Mouse (Mus musculus): Measurements from ENCODE around the gene Doc2a. TPM values are rescaled to one million over a fixed set of nuclear protein-coding genes. Genes with fewer than 3 reads are reported as not detected.
A peak's percentile ranks its signal among the peaks of the same experiment; 100 is the strongest.
"Not testable (repeated sequence)": the region's sequence is repeated elsewhere in the genome, so short reads cannot be mapped to it uniquely, and the experiment has no call there.

The Doc2a gene
- polyA plus RNA-seq, 1 experiment from 2014 or later: 31.1 TPM

GRCm38 (mm10) chr7:126897390-126898101 lies 50.3 kb downstream of the Doc2a start:
- Histone ChIP-seq H3K9me3 (ENCODE audit: control insufficient read depth, low read length) (no peaks in the 10 kb centered on the region), H3K4me1 (ENCODE audit: control insufficient read depth, insufficient read depth, low read depth, low read length) (peaks cover 12% of the 10 kb centered on the region), H3K9ac (ENCODE audit: low read depth, low read length) (peak overlapping the region; percentile 81), H3K27ac (ENCODE audit: low read depth, low read length) (peak overlapping the region; percentile 87), H3K4me2 (ENCODE audit: low read length) (peak overlapping the region; percentile 69), H3K27me3 (replicated peaks; ENCODE audit: control insufficient read depth, insufficient read depth, low read length) (no peaks in the 10 kb centered on the region), H3K36me3 (ENCODE audit: control insufficient read depth, insufficient read depth, low read length) (no peaks in the 10 kb centered on the region), H3K4me3 (ENCODE audit: low read length) (peak overlapping the region; percentile 63)
- no peak for ATAC-seq
- WGBS: 24% methylated on average over 16 of the region's 16 CpGs

DNA sequence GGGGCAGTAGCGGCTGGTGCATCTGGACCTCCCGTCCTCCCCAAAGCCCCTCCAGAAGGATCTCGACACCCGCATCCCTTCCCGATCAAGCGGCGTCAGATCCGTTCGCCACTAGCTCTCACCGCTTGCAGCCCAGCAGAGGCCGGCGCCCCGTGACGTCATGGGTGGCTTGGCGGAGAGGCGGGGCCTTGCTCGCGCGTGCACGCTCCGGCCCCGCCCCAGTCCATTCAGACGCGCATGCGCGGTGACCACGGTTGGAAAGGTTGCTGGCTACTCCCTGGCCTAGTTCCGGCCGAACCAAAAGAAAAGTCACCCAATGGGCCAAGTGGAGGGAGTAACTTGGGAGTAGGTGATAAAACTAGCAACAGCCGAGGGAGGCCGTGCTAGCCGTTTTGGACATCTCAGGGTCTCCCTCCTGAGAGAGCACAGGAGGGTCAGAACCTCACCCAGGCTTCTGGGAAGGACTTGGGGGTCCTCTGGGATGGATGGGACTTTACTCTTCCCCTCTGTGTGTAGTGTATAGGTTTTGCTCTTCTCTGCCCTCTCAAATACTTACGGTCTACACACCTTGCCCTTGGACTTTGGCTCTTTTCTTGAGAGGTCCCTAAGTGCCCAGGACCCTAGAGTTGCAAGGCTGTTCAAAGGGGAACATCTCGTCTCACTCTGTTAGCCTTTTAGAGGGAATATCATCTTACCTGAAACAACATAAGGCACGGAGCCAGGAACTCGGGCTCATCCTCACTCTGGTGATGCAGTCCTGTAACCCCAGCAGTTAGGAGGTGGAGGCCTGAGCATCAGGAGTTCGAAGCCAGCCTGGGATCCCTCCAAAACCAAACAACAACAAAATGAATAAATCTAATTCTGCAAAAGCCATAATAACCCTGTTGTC lies 51.1 kb downstream of the Doc2a start:
- Histone ChIP-seq H3K27me3 (replicated peaks; ENCODE audit: control insufficient read depth, insufficient read depth, low read length) (no peaks in the 10 kb centered on the region), H3K9ac (ENCODE audit: low read depth, low read length) (peak overlapping the region; percentile 81), H3K27ac (ENCODE audit: low read depth, low read length) (peak overlapping the region; percentile 87), H3K4me3 (ENCODE audit: low read length) (peak overlapping the region; percentile 63), H3K4me2 (ENCODE audit: low read length) (peak overlapping the region; percentile 69), H3K9me3 (ENCODE audit: control insufficient read depth, low read length) (no peaks in the 10 kb centered on the region), H3K36me3 (ENCODE audit: control insufficient read depth, insufficient read depth, low read length) (no peaks in the 10 kb centered on the region), H3K4me1 (ENCODE audit: control insufficient read depth, insufficient read depth, low read depth, low read length) (peaks cover 12% of the 10 kb centered on the region)
- ATAC-seq: peak; percentile 95
- WGBS: 12% methylated on average over 37 of the region's 37 CpGs

- not testable (repeated sequence) for H3K9me3 ChIP-seq (ENCODE audit: control insufficient read depth, low read length); H3K4me3 ChIP-seq (ENCODE audit: low read length); ATAC-seq; H3K9ac ChIP-seq (ENCODE audit: low read depth, low read length); H3K27me3 ChIP-seq (replicated peaks; ENCODE audit: control insufficient read depth, insufficient read depth, low read length); H3K4me2 ChIP-seq (ENCODE audit: low read length); H3K27ac ChIP-seq (ENCODE audit: low read depth, low read length); H3K36me3 ChIP-seq (ENCODE audit: control insufficient read depth, insufficient read depth, low read length)
- peaks cover 12% of the 10 kb centered on the region for H3K4me1 ChIP-seq (ENCODE audit: control insufficient read depth, insufficient read depth, low read depth, low read length)
- WGBS: 94% methylated on average over 7 of the region's 9 CpGs
Observed at GRCm38 (mm10) chr7:126899781-126900180, 52.6 kb downstream of the Doc2a start.

Other genes with a start within 250 kb of the Doc2a start
- gene Nupr1, start 216.6 kb upstream of the Doc2a start, polyA plus RNA-seq (2015; fragmentation: Nextera tagmentation; extraction: Ambion mirVana): 14.8 and 15.6 TPM in 2 replicates
- gene Sgf29, start 198.1 kb upstream of the Doc2a start, polyA plus RNA-seq (2015; fragmentation: Nextera tagmentation; extraction: Ambion mirVana): 54.9 and 56.5 TPM in 2 replicates
- gene Sult1a1, start 171.0 kb upstream of the Doc2a start, polyA plus RNA-seq (2015; fragmentation: Nextera tagmentation; extraction: Ambion mirVana): 11.9 and 12.0 TPM in 2 replicates
- 130 and 133 TPM in 2 replicates for gene Bola2, start 152.0 kb upstream of the Doc2a start, polyA plus RNA-seq (2015; fragmentation: Nextera tagmentation; extraction: Ambion mirVana)
- gene Slx1b, start 151.6 kb upstream of the Doc2a start, polyA plus RNA-seq (2015; fragmentation: Nextera tagmentation; extraction: Ambion mirVana): 13.4 and 15.0 TPM in 2 replicates
- gene Coro1a, start 139.6 kb upstream of the Doc2a start, polyA plus RNA-seq (2015; fragmentation: Nextera tagmentation; extraction: Ambion mirVana): 119 and 125 TPM in 2 replicates
- gene Mapk3, start 87.8 kb upstream of the Doc2a start, polyA plus RNA-seq (2015; fragmentation: Nextera tagmentation; extraction: Ambion mirVana): 114 and 119 TPM in 2 replicates
- 1.4 and 1.5 TPM in 2 replicates for gene Gdpd3, start 81.1 kb upstream of the Doc2a start, polyA plus RNA-seq (2015; fragmentation: Nextera tagmentation; extraction: Ambion mirVana)
- gene Ypel3, start 70.5 kb upstream of the Doc2a start, polyA plus RNA-seq (2015; fragmentation: Nextera tagmentation; extraction: Ambion mirVana): 187 and 200 TPM in 2 replicates
- 0.29 and 0.55 TPM in 2 replicates for gene Tbx6, start 65.9 kb upstream of the Doc2a start, polyA plus RNA-seq (2015; fragmentation: Nextera tagmentation; extraction: Ambion mirVana)
- gene Ppp4c, start 54.9 kb upstream of the Doc2a start, polyA plus RNA-seq (2015; fragmentation: Nextera tagmentation; extraction: Ambion mirVana): 157 and 165 TPM in 2 replicates
- 52.8 and 59.4 TPM in 2 replicates for gene Fam57b, start 49.7 kb upstream of the Doc2a start, polyA plus RNA-seq (2015; fragmentation: Nextera tagmentation; extraction: Ambion mirVana)
- gene 4930451I11Rik, start 15.8 kb upstream of the Doc2a start, polyA plus RNA-seq (2015; fragmentation: Nextera tagmentation; extraction: Ambion mirVana): 0.49 TPM in 1 of 2 replicates, not detected in the other
- 21.1 and 23.6 TPM in 2 replicates for gene Hirip3, start 14.6 kb downstream of the Doc2a start, polyA plus RNA-seq (2015; fragmentation: Nextera tagmentation; extraction: Ambion mirVana)
- 88.3 and 100 TPM in 2 replicates for gene Ino80e, start 15.0 kb downstream of the Doc2a start, polyA plus RNA-seq (2015; fragmentation: Nextera tagmentation; extraction: Ambion mirVana)
- 52.8 and 60.3 TPM in 2 replicates for gene Taok2, start 37.3 kb downstream of the Doc2a start, polyA plus RNA-seq (2015; fragmentation: Nextera tagmentation; extraction: Ambion mirVana)
- 34.0 and 35.9 TPM in 2 replicates for gene Tmem219, start 75.5 kb downstream of the Doc2a start, polyA plus RNA-seq (2015; fragmentation: Nextera tagmentation; extraction: Ambion mirVana)
- 126 and 134 TPM in 2 replicates for gene Kctd13, start 81.5 kb downstream of the Doc2a start, polyA plus RNA-seq (2015; fragmentation: Nextera tagmentation; extraction: Ambion mirVana)
- 9.4 and 11.5 TPM in 2 replicates for gene Asphd1, start 102.2 kb downstream of the Doc2a start, polyA plus RNA-seq (2015; fragmentation: Nextera tagmentation; extraction: Ambion mirVana)
- gene Sez6l2, start 103.1 kb downstream of the Doc2a start, polyA plus RNA-seq (2015; fragmentation: Nextera tagmentation; extraction: Ambion mirVana): 54.9 and 56.7 TPM in 2 replicates
- 160 and 162 TPM in 2 replicates for gene Cdipt, start 128.5 kb downstream of the Doc2a start, polyA plus RNA-seq (2015; fragmentation: Nextera tagmentation; extraction: Ambion mirVana)
- 1.2 and 1.6 TPM in 2 replicates for gene Cdiptos, start 128.7 kb downstream of the Doc2a start, polyA plus RNA-seq (2015; fragmentation: Nextera tagmentation; extraction: Ambion mirVana)
- 3.9 and 4.8 TPM in 2 replicates for gene Mvp, start 167.2 kb downstream of the Doc2a start, polyA plus RNA-seq (2015; fragmentation: Nextera tagmentation; extraction: Ambion mirVana)
- 0.31 TPM in 1 of 2 replicates, not detected in the other for gene Pagr1b, start 169.1 kb downstream of the Doc2a start, polyA plus RNA-seq (2015; fragmentation: Nextera tagmentation; extraction: Ambion mirVana)
- gene Pagr1a, start 169.9 kb downstream of the Doc2a start, polyA plus RNA-seq (2015; fragmentation: Nextera tagmentation; extraction: Ambion mirVana): 26.9 and 55.8 TPM in 2 replicates
- gene Gm42742, start 173.7 kb downstream of the Doc2a start, polyA plus RNA-seq (2015; fragmentation: Nextera tagmentation; extraction: Ambion mirVana): 47.5 and 81.5 TPM in 2 replicates
- 71.4 and 84.6 TPM in 2 replicates for gene Prrt2, start 173.8 kb downstream of the Doc2a start, polyA plus RNA-seq (2015; fragmentation: Nextera tagmentation; extraction: Ambion mirVana)
- 53.9 and 55.0 TPM in 2 replicates for gene Maz, start 179.6 kb downstream of the Doc2a start, polyA plus RNA-seq (2015; fragmentation: Nextera tagmentation; extraction: Ambion mirVana)
- gene Kif22, start 195.1 kb downstream of the Doc2a start, polyA plus RNA-seq (2015; fragmentation: Nextera tagmentation; extraction: Ambion mirVana): 22.2 and 29.8 TPM in 2 replicates
- gene Zg16, start 239.9 kb downstream of the Doc2a start, polyA plus RNA-seq (2015; fragmentation: Nextera tagmentation; extraction: Ambion mirVana): not detected in 2 replicates
- 2.2 and 2.4 TPM in 2 replicates for gene AI467606, start 243.9 kb downstream of the Doc2a start, polyA plus RNA-seq (2015; fragmentation: Nextera tagmentation; extraction: Ambion mirVana)

Measured in hindbrain, embryonic 16.5 days (tissue).